Comparison of ENCODE assay signal across 14 mouse cellular contexts in the genomic region with DNA sequence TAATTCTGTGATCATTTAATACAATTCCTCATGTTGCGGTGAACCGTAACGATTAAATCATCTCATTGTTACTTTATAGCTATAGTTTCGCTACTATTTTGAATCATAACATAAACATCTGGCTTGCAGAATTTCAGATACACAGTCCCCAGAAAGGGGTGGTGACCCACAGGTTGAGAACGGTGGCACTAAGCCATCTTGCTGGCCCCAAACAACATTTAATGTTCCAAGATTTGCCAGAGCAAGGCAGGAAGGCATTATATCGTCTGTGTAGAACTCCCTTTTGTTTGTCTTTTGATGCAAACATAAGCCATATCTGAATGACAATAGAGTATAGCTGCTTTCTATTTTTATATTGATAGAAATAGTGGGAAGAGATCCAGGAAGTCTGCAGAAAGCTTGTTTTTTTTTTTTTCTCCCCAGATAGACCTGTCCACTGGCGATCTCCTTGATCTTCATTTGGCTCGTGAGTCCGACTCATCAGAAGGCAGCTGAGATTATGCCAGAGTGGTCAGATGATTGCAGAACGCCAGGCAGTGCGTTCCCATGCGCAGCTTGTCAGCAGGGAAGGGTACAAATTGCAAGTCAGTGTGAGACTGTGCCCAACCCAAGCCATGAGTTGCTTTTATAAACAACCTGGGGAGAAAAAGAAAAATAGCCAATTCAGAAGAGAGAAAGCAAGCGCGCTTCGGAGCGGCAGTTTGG.
DNase-seq lines count a peak whose midpoint lies in the region; ATAC-seq and TF ChIP-seq lines count a peak whose summit lies in the region.
"Had no signal": no experiment of that assay in that cellular context is flagged by ENCODE, and none has a peak within 500 bp of the region (broad histone marks: within the 10 kb centered on the region; RNA-seq: fewer than 3 reads in every experiment).

No protein-coding gene starts in this region.

- no peak overlapping the region for H3K9ac ChIP-seq in midbrain, embryonic 14.5 days (replicated peaks; ENCODE audit: low read length)
- H3K9ac ChIP-seq in midbrain, embryonic 11.5 days (ENCODE audit: low read length) = no peak overlapping the region
- no peak overlapping the region for H3K9ac ChIP-seq in hindbrain, embryonic 16.5 days (ENCODE audit: low read depth, low read length)
- H3K9ac ChIP-seq: embryonic facial prominence, embryonic 13.5 days; intestine, embryonic 15.5 days; liver, embryonic 13.5 days had no signal

- TF ChIP-seq POLR2A in cortical plate, adult 2 months (IDR thresholded peaks at IDR 0.05; ENCODE audit: extremely low read depth, insufficient read depth, low read length) = no peak

- H3K36me3 ChIP-seq in midbrain, embryonic 14.5 days (ENCODE audit: control insufficient read depth, insufficient read depth, low read length) = no peaks in the 10 kb centered on the region
- H3K36me3 ChIP-seq in midbrain, embryonic 11.5 days (ENCODE audit: control insufficient read depth, insufficient read depth, low read length) = no peaks in the 10 kb centered on the region
- H3K36me3 ChIP-seq in hindbrain, embryonic 16.5 days (ENCODE audit: control insufficient read depth, insufficient read depth, low read length) = no peaks in the 10 kb centered on the region
- H3K36me3 ChIP-seq: embryonic facial prominence, embryonic 13.5 days; intestine, embryonic 15.5 days; liver, embryonic 13.5 days had no signal

- intact Hi-C loops in heart, postnatal 36 days (cut with DNase I) = no loop called here

- no peak overlapping the region for H3K27ac ChIP-seq in midbrain, embryonic 14.5 days (replicated peaks; ENCODE audit: low read depth, low read length)
- no peak overlapping the region for H3K27ac ChIP-seq in midbrain, embryonic 11.5 days (ENCODE audit: low read depth, low read length)
- no peak overlapping the region for H3K27ac ChIP-seq in cortical plate, adult 2 months (ENCODE audit: insufficient read depth, low read length)
- no peak overlapping the region for H3K27ac ChIP-seq in hindbrain, embryonic 16.5 days (ENCODE audit: low read depth, low read length)
- H3K27ac ChIP-seq: embryonic facial prominence, embryonic 13.5 days; intestine, embryonic 15.5 days; liver, embryonic 13.5 days had no signal

- no peaks in the 10 kb centered on the region for H3K9me3 ChIP-seq in midbrain, embryonic 14.5 days (ENCODE audit: control insufficient read depth, low read length)
- H3K9me3 ChIP-seq in midbrain, embryonic 11.5 days (ENCODE audit: control insufficient read depth, low read length) = no peaks in the 10 kb centered on the region
- no peaks in the 10 kb centered on the region for H3K9me3 ChIP-seq in hindbrain, embryonic 16.5 days (ENCODE audit: control insufficient read depth, low read length)
- H3K9me3 ChIP-seq: embryonic facial prominence, embryonic 13.5 days; intestine, embryonic 15.5 days had no signal

- DNase-seq in heart, adult 11 months = peak; percentile 74
- DNase-seq in heart, postnatal 36 days = no peak
- DNase-seq in midbrain, embryonic 14.5 days = peak; percentile 31
- DNase-seq in midbrain, embryonic 11.5 days (ENCODE audit: low spot score, missing footprints) = no peak
- DNase-seq in frontal cortex, postnatal 10 days (ENCODE audit: low spot score in 2 of 2) = no peak
- DNase-seq: adrenal gland, postnatal 10 days; gastrocnemius, postnatal 10 days; liver, embryonic 13.5 days had no signal

- no peak for TF ChIP-seq CTCF in cortical plate, adult 2 months (IDR thresholded peaks at IDR 0.05; ENCODE audit: extremely low read depth, insufficient read depth, low read length)

- no peak for ATAC-seq in midbrain, embryonic 14.5 days (ENCODE audit: low FRiP score, low TSS enrichment)
- no peak for ATAC-seq in midbrain, embryonic 11.5 days (ENCODE audit: low FRiP score)
- ATAC-seq in hindbrain, embryonic 16.5 days = no peak
- ATAC-seq: CD4-positive, CD25-positive, alpha-beta regulatory T cell, adult 4 months; intestine, embryonic 15.5 days had no signal

- H3K4me3 ChIP-seq in midbrain, embryonic 14.5 days (replicated peaks; ENCODE audit: low read depth, low read length) = no peak overlapping the region
- no peak overlapping the region for H3K4me3 ChIP-seq in midbrain, embryonic 11.5 days (ENCODE audit: low read depth, low read length)
- H3K4me3 ChIP-seq in cortical plate, adult 2 months (ENCODE audit: insufficient read depth, low read length) = peak overlapping the region; percentile 10; the same call in 1 of the 2 replicates
- H3K4me3 ChIP-seq in hindbrain, embryonic 16.5 days (ENCODE audit: low read length) = no peak overlapping the region
- H3K4me3 ChIP-seq: embryonic facial prominence, embryonic 13.5 days; intestine, embryonic 15.5 days; liver, embryonic 13.5 days; megakaryocyte, embryonic 14.5 days had no signal

- H3K27me3 ChIP-seq in midbrain, embryonic 14.5 days (ENCODE audit: control insufficient read depth, insufficient read depth, low read length) = no peaks in the 10 kb centered on the region
- no peaks in the 10 kb centered on the region for H3K27me3 ChIP-seq in midbrain, embryonic 11.5 days (ENCODE audit: control insufficient read depth, insufficient read depth, low read length)
- H3K27me3 ChIP-seq in hindbrain, embryonic 16.5 days (replicated peaks; ENCODE audit: control insufficient read depth, insufficient read depth, low read length) = no peaks in the 10 kb centered on the region
- H3K27me3 ChIP-seq: embryonic facial prominence, embryonic 13.5 days; intestine, embryonic 15.5 days; liver, embryonic 13.5 days; megakaryocyte, embryonic 14.5 days had no signal

- H3K4me1 ChIP-seq in midbrain, embryonic 14.5 days (ENCODE audit: control insufficient read depth, insufficient read depth, low read length) = peaks cover 9% of the 10 kb centered on the region
- H3K4me1 ChIP-seq in midbrain, embryonic 11.5 days (ENCODE audit: control insufficient read depth, insufficient read depth, low read length) = no peaks in the 10 kb centered on the region
- no peaks in the 10 kb centered on the region for H3K4me1 ChIP-seq in cortical plate, adult 2 months (ENCODE audit: control insufficient read depth, insufficient read depth, low read length)
- peaks cover 5% of the 10 kb centered on the region for H3K4me1 ChIP-seq in hindbrain, embryonic 16.5 days (ENCODE audit: control insufficient read depth, insufficient read depth, low read depth, low read length)
- H3K4me1 ChIP-seq: intestine, embryonic 15.5 days; liver, embryonic 13.5 days; megakaryocyte, embryonic 14.5 days had no signal

- 60% methylated on average over 16 of the region's 16 CpGs for WGBS in midbrain, embryonic 14.5 days
- 82% methylated on average over 16 of the region's 16 CpGs for WGBS in midbrain, embryonic 11.5 days
- 44% methylated on average over 16 of the region's 16 CpGs for WGBS in hindbrain, embryonic 16.5 days

- no peak overlapping the region for H3K4me2 ChIP-seq in midbrain, embryonic 14.5 days (ENCODE audit: low read length)
- H3K4me2 ChIP-seq in midbrain, embryonic 11.5 days = no peak overlapping the region
- H3K4me2 ChIP-seq in hindbrain, embryonic 16.5 days (ENCODE audit: low read length) = peak overlapping the region; percentile 41
- H3K4me2 ChIP-seq: embryonic facial prominence, embryonic 13.5 days; intestine, embryonic 15.5 days; liver, embryonic 13.5 days had no signal

Comparison
In these comparisons a context has a peak if more than half of its experiments do, and no peak if none do; other contexts are left out.
1. DNase-seq: peak in heart, adult 11 months (single experiment) and midbrain, embryonic 14.5 days (single experiment); none in heart, postnatal 36 days (0 of 2), midbrain, embryonic 11.5 days (single experiment) and frontal cortex, postnatal 10 days (0 of 2).